9 mouse cellular contexts compared by ENCODE assay signal in the genomic region with DNA sequence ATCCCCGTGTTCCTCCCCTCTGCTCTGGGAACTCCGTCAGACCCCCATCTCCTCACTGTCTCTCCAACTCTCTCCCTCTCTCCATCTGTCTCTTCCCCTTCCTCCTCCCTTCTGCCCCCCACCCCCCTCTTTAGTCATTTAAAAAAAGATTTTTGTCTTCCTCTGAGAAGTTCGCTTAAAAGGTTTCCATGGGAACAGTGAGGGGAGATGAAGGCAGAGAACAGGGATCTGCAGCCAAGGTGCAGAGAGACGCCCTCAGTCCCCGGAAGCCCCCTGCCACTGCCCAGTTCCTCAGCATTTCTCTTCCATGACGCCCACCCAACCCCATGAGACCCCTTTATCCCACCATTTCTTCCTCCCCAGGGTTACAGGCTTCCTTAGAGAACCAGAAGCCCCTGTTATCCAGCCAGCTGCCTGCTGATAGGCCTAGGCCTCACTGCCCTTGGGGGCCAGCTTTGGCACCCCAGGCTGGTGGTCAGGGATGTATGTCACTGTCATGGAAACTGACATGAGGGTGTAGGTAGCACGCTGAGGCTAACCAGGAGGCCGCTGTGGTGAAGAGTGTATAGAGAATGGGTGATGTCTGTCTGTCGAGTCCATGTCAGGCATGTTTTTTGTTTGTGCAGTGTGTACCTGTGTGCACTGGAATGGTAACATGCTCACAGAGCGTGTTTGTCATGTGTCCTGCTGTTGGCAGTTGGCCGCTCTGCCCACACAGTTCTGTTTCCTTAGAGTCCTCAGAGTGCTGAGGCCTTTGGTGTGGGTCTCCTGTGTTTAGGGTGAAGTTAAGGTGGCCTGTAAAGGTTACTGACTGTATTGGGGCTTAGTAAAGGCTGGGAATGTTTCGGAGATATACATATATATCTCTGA. TPM values are rescaled to one million over a fixed set of nuclear protein-coding genes. Genes with fewer than 3 reads are reported as not detected.
A peak's percentile ranks its signal among the peaks of the same experiment; 100 is the strongest.
DNase-seq lines count a peak whose midpoint lies in the region; ATAC-seq and TF ChIP-seq lines count a peak whose summit lies in the region.
"Had no signal": no experiment of that assay in that cellular context is flagged by ENCODE, and none has a peak within 500 bp of the region (broad histone marks: within the 10 kb centered on the region; RNA-seq: fewer than 3 reads in every experiment).

No protein-coding gene starts in this region.

- no peak for TF ChIP-seq EP300 in ES-Bruce4 (IDR thresholded peaks at IDR 0.05; ENCODE audit: insufficient read depth, low read depth, low read length)

- no peaks in the 10 kb centered on the region for H3K9me3 ChIP-seq in heart, embryonic 13.5 days
- H3K9me3 ChIP-seq in ES-Bruce4 (replicated peaks; ENCODE audit: control insufficient read depth, insufficient read depth, low read length, poor library complexity, severe bottlenecking) = no peaks in the 10 kb centered on the region
- no peaks in the 10 kb centered on the region for H3K9me3 ChIP-seq in forebrain, embryonic 11.5 days (ENCODE audit: control insufficient read depth, low read length)
- no peaks in the 10 kb centered on the region for H3K9me3 ChIP-seq in liver, embryonic 12.5 days (replicated peaks)
- H3K9me3 ChIP-seq: G1E had no signal

- DNase-seq in heart, postnatal 4 days = no peak
- DNase-seq in forebrain, embryonic 11.5 days (ENCODE audit: low spot score) = no peak
- no peak for DNase-seq in yolk sac, embryonic 10.5 days (ENCODE audit: low spot score)
- no peak for DNase-seq in kidney, postnatal 14 days

- H3K4me1 ChIP-seq in heart, embryonic 13.5 days = peaks cover 64% of the 10 kb centered on the region
- H3K4me1 ChIP-seq in ES-Bruce4 (ENCODE audit: control insufficient read depth, insufficient read depth, low read length) = peaks cover 1% of the 10 kb centered on the region
- H3K4me1 ChIP-seq in forebrain, embryonic 11.5 days (replicated peaks; ENCODE audit: control insufficient read depth, insufficient read depth, low read length) = peaks cover 50% of the 10 kb centered on the region
- peaks cover 67% of the 10 kb centered on the region for H3K4me1 ChIP-seq in liver, embryonic 12.5 days

- peak overlapping the region; percentile 82 for H3K27ac ChIP-seq in heart, embryonic 13.5 days (replicated peaks)
- H3K27ac ChIP-seq in ES-Bruce4 (ENCODE audit: insufficient read depth, low read length) = no peak overlapping the region
- peak overlapping the region; percentile 79 for H3K27ac ChIP-seq in forebrain, embryonic 11.5 days (ENCODE audit: low read depth, low read length)
- no peak overlapping the region for H3K27ac ChIP-seq in liver, embryonic 12.5 days

- 63% methylated on average over 12 of the region's 12 CpGs for WGBS in heart, embryonic 13.5 days
- WGBS in forebrain, embryonic 11.5 days = 21% methylated on average over 12 of the region's 12 CpGs
- whole genome bisulfite sequencing in liver, embryonic 12.5 days (ENCODE audit: insufficient replicate concordance) = 72% methylated on average over 12 of the region's 12 CpGs

- 0 out of 2 replicates have a peak, but pooled peaks cover 3% of the 10 kb centered on the region for H3K27me3 ChIP-seq in heart, embryonic 13.5 days (replicated peaks)
- H3K27me3 ChIP-seq in ES-Bruce4 (ENCODE audit: control insufficient read depth, insufficient read depth, low read length, poor library complexity, severe bottlenecking) = no peaks in the 10 kb centered on the region; the same call in 1 of the 2 replicates
- no peaks in the 10 kb centered on the region for H3K27me3 ChIP-seq in forebrain, embryonic 11.5 days (ENCODE audit: control insufficient read depth, insufficient read depth, low read length)
- H3K27me3 ChIP-seq in liver, embryonic 12.5 days (replicated peaks) = peaks cover 43% of the 10 kb centered on the region

- peak overlapping the region; percentile 72 for H3K4me2 ChIP-seq in heart, embryonic 13.5 days
- peak overlapping the region; percentile 77 for H3K4me2 ChIP-seq in forebrain, embryonic 11.5 days (ENCODE audit: low read depth, low read length, severe bottlenecking)
- H3K4me2 ChIP-seq in liver, embryonic 12.5 days = peak overlapping the region; percentile 81

- TF ChIP-seq CTCF in ES-Bruce4 (IDR thresholded peaks at IDR 0.05; ENCODE audit: low read depth, low read length) = no peak

- peak overlapping the region; percentile 51 for H3K4me3 ChIP-seq in heart, embryonic 13.5 days
- H3K4me3 ChIP-seq in ES-Bruce4 (ENCODE audit: low read depth, low read length) = no peak overlapping the region
- peak overlapping the region; percentile 38; the same call in 1 of the 2 replicates for H3K4me3 ChIP-seq in forebrain, embryonic 11.5 days (ENCODE audit: low read depth, low read length)
- peak overlapping the region; percentile 53; the same call in 1 of the 2 replicates for H3K4me3 ChIP-seq in liver, embryonic 12.5 days

- no peaks in the 10 kb centered on the region for H3K36me3 ChIP-seq in heart, embryonic 13.5 days
- H3K36me3 ChIP-seq in ES-Bruce4 (ENCODE audit: control insufficient read depth, insufficient read depth, low read length, poor library complexity, severe bottlenecking) = no peaks in the 10 kb centered on the region
- H3K36me3 ChIP-seq in forebrain, embryonic 11.5 days (ENCODE audit: control insufficient read depth, insufficient read depth, low read length) = no peaks in the 10 kb centered on the region
- no peaks in the 10 kb centered on the region for H3K36me3 ChIP-seq in liver, embryonic 12.5 days

- ATAC-seq in heart, embryonic 13.5 days (ENCODE audit: extremely low read depth, insufficient number of reproducible peaks, low FRiP score, low TSS enrichment) = no peak
- ATAC-seq in forebrain, embryonic 11.5 days (replicated peaks; ENCODE audit: low FRiP score) = no peak
- ATAC-seq in liver, embryonic 12.5 days = no peak
- ATAC-seq in inflammation-experienced regulatory T-cells, adult 6 months = no peak

- H3K9ac ChIP-seq in heart, embryonic 13.5 days = peak overlapping the region; percentile 84
- H3K9ac ChIP-seq in ES-Bruce4 (ENCODE audit: low read depth, poor library complexity, severe bottlenecking) = peak overlapping the region; percentile 64; the same call in 1 of the 2 replicates
- peak overlapping the region; percentile 77 for H3K9ac ChIP-seq in forebrain, embryonic 11.5 days (ENCODE audit: low read length)
- no peak overlapping the region; the same call in 1 of the 2 replicates for H3K9ac ChIP-seq in liver, embryonic 12.5 days

- TF ChIP-seq POLR2A in ES-Bruce4 (IDR thresholded peaks at IDR 0.05; ENCODE audit: insufficient read depth, low read length) = no peak

RNA-seq across cellular contexts. Expression of a gene that starts 6.4 kb away (rescaled TPM):
- 1.3 and 2.0 TPM in 2 replicates for polyA plus RNA-seq in heart, embryonic 13.5 days (2015; fragmentation: Nextera tagmentation; extraction: Ambion mirVana)
- total RNA-seq in heart, postnatal 4 days (2021) = 10 to 100 TPM; 12.6 to 13.4 TPM
- 23.5 and 24.5 TPM in 2 replicates for polyA plus RNA-seq in ES-Bruce4 (2011; ENCODE audit: insufficient read depth, insufficient read length, low read depth, missing spikeins)
- 3.2 and 4.2 TPM in 2 replicates for polyA plus RNA-seq in forebrain, embryonic 11.5 days (2014; fragmentation: Nextera tagmentation; extraction: Ambion mirVana)
- 0.29 and 0.36 TPM in 2 replicates for polyA plus RNA-seq in liver, embryonic 12.5 days (2016; fragmentation: Nextera tagmentation; extraction: Ambion mirVana)
- polyA plus RNA-seq in inflammation-experienced regulatory T-cells, adult 6 months (2017; shearing (Covaris generic)) = not detected

RNA-seq across cellular contexts. Expression of a gene that starts 8.1 kb away (rescaled TPM):
- polyA plus RNA-seq in heart, embryonic 13.5 days (2015; fragmentation: Nextera tagmentation; extraction: Ambion mirVana) = 152 and 169 TPM in 2 replicates
- 100 to 1,000 TPM in 1 of 2 experiments, 10 to 100 TPM in 1; 97.2 to 106 TPM for total RNA-seq in heart, postnatal 4 days (2021)
- 58.9 and 63.0 TPM in 2 replicates for polyA plus RNA-seq in ES-Bruce4 (2011; ENCODE audit: insufficient read depth, insufficient read length, low read depth, missing spikeins)
- polyA plus RNA-seq in forebrain, embryonic 11.5 days (2014; fragmentation: Nextera tagmentation; extraction: Ambion mirVana) = 141 and 154 TPM in 2 replicates
- 119 and 129 TPM in 2 replicates for polyA plus RNA-seq in liver, embryonic 12.5 days (2016; fragmentation: Nextera tagmentation; extraction: Ambion mirVana)
- polyA plus RNA-seq in inflammation-experienced regulatory T-cells, adult 6 months (2017; shearing (Covaris generic)) = 100 to 1,000 TPM; 132 to 166 (median 135) TPM

RNA-seq across cellular contexts. Expression of a gene that starts 14.6 kb away (rescaled TPM):
- 8.4 and 9.2 TPM in 2 replicates for polyA plus RNA-seq in heart, embryonic 13.5 days (2015; fragmentation: Nextera tagmentation; extraction: Ambion mirVana)
- total RNA-seq in heart, postnatal 4 days (2021) = 1 to 10 TPM; 9.9 to 10.0 TPM
- polyA plus RNA-seq in ES-Bruce4 (2011; ENCODE audit: insufficient read depth, insufficient read length, low read depth, missing spikeins) = 7.8 and 8.7 TPM in 2 replicates
- polyA plus RNA-seq in forebrain, embryonic 11.5 days (2014; fragmentation: Nextera tagmentation; extraction: Ambion mirVana) = 4.5 and 4.9 TPM in 2 replicates
- 2.7 TPM in 2 replicates for polyA plus RNA-seq in liver, embryonic 12.5 days (2016; fragmentation: Nextera tagmentation; extraction: Ambion mirVana)
- polyA plus RNA-seq in inflammation-experienced regulatory T-cells, adult 6 months (2017; shearing (Covaris generic)) = 10 to 100 TPM in 2 of 3 experiments, 1 to 10 TPM in 1; 8.2 to 17.5 (median 14.2) TPM

RNA-seq across cellular contexts. Expression of a gene that starts 25.5 kb away (rescaled TPM):
- 9.1 and 9.8 TPM in 2 replicates for polyA plus RNA-seq in heart, embryonic 13.5 days (2015; fragmentation: Nextera tagmentation; extraction: Ambion mirVana)
- 1 to 10 TPM; 3.9 to 5.5 TPM for total RNA-seq in heart, postnatal 4 days (2021)
- polyA plus RNA-seq in ES-Bruce4 (2011; ENCODE audit: insufficient read depth, insufficient read length, low read depth, missing spikeins) = 11.0 and 12.4 TPM in 2 replicates
- polyA plus RNA-seq in forebrain, embryonic 11.5 days (2014; fragmentation: Nextera tagmentation; extraction: Ambion mirVana) = 13.7 and 13.9 TPM in 2 replicates
- 8.9 and 9.2 TPM in 2 replicates for polyA plus RNA-seq in liver, embryonic 12.5 days (2016; fragmentation: Nextera tagmentation; extraction: Ambion mirVana)
- 10 to 100 TPM in 1 of 3 experiments, 1 to 10 TPM in 2; 9.0 to 11.1 (median 9.3) TPM for polyA plus RNA-seq in inflammation-experienced regulatory T-cells, adult 6 months (2017; shearing (Covaris generic))

RNA-seq across cellular contexts. Expression of a gene that starts 30.6 kb away (rescaled TPM):
- polyA plus RNA-seq in heart, embryonic 13.5 days (2015; fragmentation: Nextera tagmentation; extraction: Ambion mirVana) = 6.3 and 7.0 TPM in 2 replicates
- 10 to 100 TPM; 15.0 to 15.2 TPM for total RNA-seq in heart, postnatal 4 days (2021)
- 43.0 and 43.2 TPM in 2 replicates for polyA plus RNA-seq in ES-Bruce4 (2011; ENCODE audit: insufficient read depth, insufficient read length, low read depth, missing spikeins)
- polyA plus RNA-seq in forebrain, embryonic 11.5 days (2014; fragmentation: Nextera tagmentation; extraction: Ambion mirVana) = 11.1 and 11.3 TPM in 2 replicates
- 6.6 and 8.1 TPM in 2 replicates for polyA plus RNA-seq in liver, embryonic 12.5 days (2016; fragmentation: Nextera tagmentation; extraction: Ambion mirVana)
- polyA plus RNA-seq in inflammation-experienced regulatory T-cells, adult 6 months (2017; shearing (Covaris generic)) = 1 to 10 TPM; 1.2 to 5.3 (median 4.0) TPM

Comparison
In these comparisons a context has a peak if more than half of its experiments do, and no peak if none do; other contexts are left out.
1. H3K27ac ChIP-seq: peak in heart, embryonic 13.5 days (single experiment) and forebrain, embryonic 11.5 days (single experiment); none in ES-Bruce4 (single experiment) and liver, embryonic 12.5 days (single experiment).
2. Peak in every context shown above with its lines, with median percentiles within 50 percentile points of each other: H3K4me2 ChIP-seq.